Mouse (Mus musculus) urinary bladder, postnatal 36 days (tissue): Measurements from ENCODE around the gene Mgll.

Experiments
- DNase-seq, 2 experiments: peaks; one replicate each; pipeline ENCODE4 v3.0.0; 2022; ENCODE audit warnings: low spot score in 2 of 2, mixed read lengths in 1 of 2

Mgll gene

DNA sequence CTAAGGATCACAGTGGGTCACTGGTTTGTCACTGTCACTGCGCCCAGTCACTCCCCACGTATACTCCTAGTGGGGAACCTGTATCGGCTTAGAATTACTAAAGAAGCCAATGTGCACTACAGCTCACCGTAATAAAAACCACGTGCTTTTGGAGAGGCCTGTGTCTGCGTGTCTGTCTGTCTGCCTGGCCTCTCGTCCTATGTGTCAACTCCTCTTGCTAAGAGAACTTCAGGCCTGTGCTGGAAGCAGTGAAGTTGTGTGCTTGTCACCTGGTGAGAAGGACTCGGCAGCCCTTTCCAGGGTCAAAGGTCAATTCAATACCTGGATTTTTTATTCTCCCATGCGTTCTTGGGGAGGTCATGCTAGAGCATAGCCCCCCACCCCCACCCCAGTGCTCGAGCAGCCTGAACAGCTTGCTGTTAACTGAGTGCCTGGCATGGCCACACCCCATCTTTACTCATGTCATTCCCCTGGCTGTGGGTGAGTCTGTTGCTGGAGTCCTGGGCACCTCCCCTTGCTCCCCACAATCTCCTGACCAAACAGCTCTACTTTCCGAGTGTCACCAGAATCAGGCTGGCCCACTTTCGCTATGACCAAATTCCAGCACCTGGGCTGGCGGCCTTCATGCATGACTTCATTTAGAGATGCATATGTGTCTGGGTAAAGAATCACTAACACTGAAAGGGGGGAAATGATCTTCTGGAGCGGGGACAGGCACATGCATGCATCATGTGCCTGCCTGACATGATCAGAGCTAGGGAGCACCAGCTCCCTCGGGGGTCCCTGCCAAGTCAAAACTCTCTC lies 104.2 kb downstream of the Mgll start:
- DNase-seq, result no peak

DNA sequence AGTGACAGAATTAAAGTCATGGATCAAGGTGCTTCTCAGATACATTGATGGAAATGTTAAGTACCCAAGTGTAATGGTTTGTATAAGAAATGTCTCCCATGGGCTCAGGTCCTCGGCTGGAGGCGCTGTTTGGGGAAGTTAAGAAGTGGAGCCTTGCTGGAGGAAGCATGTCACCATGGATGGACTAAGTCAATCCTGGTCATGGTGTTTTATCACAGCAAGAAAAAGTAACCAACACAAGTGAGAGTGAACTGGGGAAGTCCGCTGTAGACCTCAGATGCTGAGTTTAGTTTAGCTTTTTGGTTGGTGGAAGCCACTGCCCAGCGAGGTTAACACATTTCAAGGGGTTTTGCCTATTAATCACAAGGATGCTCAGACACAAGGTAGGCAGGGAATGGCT lies 105.4 kb downstream of the Mgll start:
- no peak for DNase-seq

DNA sequence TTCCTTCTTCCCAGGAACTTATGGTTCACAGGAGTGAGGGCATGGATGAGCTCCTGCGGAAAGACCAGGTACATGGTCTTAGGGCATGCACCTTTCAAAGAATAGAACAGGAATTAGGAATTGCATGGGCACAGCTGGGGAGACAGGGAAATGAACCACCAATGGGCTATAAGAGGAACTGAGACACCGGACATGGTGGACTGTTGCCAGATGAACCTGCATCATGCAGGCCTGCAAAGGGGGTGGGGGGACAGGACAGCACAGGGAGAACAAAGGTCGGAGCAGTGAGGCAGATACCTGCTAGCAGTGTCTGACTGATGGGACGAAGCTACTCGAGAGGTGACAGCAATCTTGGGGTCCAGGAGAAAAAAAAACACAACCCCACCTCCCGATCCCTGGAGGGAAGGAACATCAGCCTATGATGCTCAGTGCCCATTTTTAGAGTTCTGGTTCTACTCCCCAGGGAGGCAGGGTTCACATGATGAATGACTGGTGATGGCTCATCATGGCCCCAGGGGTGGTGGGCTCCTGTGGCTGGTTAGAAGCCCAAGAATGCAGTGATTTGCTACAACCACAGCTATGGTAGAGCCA lies 106.0 kb downstream of the Mgll start:
- DNase-seq, result no peak

DNA sequence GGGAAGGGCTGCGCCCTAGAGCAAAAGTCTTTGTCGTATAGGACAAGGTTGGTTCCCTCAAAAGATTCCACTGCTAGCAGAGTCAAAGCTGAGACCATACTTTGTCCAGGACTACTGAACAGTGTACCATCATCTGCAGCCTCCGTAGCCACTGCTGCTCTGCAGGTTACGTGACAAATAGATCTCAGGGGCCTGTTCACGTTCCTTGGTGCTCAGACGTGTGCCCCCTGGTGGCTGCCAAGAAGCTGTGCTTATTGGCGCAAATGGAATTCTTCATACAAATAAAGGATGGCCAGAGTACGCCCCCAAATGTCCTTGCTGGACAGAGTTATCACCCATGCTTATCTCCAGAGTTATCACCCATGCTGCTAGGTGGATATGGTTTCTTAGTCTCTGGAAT lies 107.2 kb downstream of the Mgll start:
- peak; percentile 21 to 46 for DNase-seq

DNA sequence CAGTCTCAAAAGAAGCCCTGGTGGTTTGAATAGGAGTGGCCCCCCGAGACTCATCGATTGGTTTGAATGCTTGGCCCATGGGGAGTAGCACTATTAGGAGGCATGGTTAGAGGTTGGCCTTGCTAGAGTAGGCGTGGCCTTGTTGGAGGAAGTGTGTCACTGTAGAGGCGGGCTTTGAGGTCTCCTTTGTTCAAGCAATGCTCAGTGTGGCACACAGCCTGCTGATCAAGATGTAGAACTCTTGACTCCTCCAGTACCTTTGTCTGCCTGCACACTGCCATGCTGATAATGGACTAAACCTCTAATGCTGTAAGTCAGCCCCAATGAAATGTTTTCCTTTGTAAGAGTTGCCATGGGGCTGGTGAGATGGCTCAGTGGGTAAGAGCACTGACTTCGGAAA lies 108.5 kb downstream of the Mgll start:
- no peak for DNase-seq

DNA sequence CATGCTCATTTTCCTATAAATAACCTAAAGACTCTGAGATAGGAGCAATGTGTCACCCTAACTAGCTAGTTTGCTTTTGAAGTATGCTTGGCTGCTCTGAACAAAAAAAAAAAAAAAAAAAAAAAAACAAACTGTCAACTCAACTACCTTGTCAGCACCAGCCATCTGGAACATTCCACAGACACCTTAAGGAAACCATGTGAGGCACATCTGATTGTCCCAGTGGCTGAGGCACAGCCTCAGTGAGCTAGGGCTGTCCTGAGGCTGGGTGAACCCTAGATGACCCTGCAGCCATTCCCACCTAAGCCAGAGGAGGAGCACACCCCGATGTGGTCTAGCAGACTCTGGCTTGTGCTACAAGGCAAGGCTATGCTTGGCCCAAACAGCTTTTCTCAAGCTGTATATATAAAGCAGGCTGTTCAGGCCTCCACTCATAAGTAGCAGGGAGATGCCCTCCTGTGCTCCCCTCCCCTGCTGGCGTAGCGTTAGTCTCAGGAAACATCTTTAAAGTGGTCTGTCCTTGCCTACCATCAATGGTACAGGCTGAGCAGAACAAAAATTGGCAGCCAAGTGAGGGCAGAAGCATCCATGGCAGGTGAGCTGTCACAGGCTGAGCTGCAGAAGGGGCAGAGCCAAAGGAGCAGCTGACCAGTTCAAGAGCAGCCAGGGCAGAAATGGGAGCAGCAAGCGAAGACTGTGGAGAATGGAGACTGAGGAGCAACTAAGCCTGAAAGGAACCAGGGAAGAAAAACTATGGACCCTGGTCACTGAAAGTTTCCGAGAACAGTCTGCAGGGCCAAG lies 109.3 kb downstream of the Mgll start:
- no peak for DNase-seq

DNA sequence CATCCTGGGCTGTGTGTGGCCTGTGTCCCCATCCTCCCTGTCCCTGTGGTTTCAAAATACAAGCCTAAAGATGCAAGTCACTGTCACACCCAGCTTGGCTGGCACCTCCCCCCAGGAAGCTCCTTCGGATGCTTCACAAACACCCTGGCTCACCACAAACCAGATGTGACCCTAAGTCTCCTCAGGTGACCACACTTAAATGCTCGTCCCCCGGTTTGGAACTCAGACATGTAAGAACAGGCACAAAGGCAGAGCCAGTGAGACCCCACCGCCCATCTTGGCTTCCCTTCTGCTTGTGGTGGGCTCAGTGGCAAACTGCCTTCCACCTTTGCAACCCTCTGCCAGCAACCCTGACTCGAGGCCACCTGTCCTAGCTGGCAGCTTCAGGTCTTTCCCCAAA lies 110.8 kb downstream of the Mgll start:
- no peak for DNase-seq

DNA sequence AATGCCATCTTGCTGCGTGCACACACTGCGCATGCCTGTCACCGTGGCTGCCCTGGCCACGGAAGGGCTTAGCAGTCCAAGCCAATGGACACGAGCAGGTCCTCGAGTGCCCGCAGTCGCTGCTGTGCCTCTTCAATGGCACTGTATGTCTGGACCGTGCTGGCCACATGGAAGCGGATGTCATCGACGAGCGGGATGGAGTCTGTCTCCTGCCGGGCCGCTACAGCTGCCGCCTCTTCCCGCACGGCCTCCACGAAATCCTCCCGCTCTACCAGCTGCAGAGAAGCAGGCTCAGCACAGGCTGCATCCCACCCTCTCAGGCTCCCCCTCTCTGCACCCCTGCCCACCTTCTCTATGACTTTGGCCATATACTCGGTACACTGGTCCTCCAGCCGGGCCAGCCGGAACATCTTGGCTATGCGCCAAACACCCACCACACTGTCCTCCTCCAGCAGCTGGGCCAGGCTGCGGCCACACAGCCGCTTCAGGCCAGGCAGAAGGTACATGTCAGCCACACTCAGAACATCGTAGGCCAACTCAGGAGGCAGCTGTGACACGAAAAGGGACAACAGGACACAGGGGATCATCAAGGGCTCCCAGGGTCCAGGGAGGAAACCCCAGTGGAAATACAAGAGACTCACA lies 112.1 kb downstream of the Mgll start:
- no peak for DNase-seq

DNA sequence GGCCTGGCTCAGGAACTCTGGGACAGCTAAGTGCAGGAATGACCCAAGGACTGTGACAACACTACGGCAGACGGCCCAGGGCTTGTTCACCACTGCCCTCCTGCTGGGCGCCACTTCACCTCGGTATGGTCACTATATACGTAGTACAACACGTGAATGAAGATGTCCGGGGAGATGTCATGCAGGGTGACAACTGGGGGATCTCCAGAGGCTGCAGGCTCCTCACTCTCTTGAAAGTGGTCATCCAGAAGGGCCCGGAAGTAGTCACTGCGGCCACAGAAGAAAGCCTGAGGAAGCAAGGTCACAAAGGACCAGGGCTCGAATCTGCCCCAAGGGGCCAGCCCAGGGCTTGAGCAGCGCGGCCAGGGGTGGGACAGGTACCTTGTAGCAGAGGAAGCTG lies 113.8 kb downstream of the Mgll start:
- no peak for DNase-seq

DNA sequence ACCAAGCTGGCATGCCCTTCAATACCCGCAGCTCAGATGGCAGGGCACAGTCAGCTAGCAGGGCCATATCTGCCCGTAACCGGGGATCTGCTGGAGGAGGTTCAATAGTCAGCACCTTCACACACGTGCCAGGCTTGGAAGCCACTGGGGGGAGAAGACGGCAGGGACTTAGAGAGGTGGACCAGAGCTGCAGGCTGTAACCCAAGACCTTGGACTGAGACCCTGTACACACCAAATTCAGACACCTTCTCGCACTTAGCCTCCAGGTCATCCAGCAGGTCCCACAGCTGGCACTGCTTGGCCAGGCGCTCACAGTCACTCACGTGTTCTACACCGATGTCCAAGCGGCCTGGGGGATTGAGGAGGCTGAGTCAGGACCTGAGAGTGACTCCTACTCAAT lies 114.4 kb downstream of the Mgll start:
- no peak for DNase-seq

DNA sequence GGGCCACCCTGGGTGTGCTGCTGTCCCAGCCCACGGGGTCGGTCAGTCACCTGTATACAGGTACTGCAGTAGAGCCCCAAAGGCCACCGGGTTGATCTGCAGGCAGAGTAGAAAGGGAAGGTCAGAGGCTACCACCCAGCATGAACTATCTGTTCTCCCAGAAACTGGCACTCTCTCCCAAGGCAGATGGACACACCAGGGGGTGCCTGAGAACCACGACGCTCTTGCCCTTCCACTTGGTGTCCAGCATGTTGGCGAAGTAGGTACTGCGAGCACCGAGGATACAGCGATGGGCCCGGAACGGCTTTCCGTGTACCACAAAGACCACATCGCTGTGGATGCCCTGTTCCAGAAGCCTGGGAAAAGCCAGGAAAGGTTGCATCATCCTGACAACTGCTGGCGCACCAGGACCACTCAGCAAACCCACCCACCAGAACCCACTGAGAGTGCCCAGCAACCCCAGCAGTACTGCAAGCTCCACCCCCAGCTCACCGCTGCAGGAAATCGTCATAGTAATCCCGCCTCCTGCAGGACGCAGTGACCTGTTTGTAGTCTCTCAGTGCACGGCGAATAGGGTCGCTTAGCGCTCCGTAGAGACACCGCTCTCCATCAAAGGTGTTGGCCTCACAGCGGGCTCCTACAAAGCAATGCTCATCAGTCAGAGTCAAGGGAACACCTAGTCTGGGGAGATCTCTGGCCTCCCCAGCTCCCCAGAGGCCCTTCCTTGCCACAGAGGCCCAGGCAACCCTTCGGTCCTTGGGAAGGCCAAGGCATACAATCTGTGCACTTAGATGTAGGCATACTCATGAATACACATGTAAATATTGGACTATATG lies 115.1 kb downstream of the Mgll start:
- DNase-seq, result no peak

DNA sequence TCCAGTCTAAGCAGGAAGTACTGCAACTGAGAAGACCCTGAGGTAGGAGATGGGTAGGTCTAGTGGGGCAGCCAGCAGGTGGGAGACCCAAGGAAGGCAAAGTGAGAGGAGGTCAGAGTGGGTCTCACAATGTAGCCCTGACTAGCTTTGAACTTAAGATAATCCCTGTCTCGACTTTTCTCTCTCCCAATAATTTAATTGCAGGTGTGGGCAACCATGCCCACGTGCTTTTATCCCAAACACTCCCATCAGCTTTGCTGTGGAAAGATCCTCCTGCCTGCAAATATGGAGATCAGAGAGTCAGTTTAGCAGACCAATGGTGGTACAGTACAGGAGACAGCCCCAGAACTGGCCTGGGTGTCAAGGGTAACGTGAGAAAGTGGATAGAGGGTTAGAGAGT lies 116.0 kb downstream of the Mgll start:
- no peak for DNase-seq

DNA sequence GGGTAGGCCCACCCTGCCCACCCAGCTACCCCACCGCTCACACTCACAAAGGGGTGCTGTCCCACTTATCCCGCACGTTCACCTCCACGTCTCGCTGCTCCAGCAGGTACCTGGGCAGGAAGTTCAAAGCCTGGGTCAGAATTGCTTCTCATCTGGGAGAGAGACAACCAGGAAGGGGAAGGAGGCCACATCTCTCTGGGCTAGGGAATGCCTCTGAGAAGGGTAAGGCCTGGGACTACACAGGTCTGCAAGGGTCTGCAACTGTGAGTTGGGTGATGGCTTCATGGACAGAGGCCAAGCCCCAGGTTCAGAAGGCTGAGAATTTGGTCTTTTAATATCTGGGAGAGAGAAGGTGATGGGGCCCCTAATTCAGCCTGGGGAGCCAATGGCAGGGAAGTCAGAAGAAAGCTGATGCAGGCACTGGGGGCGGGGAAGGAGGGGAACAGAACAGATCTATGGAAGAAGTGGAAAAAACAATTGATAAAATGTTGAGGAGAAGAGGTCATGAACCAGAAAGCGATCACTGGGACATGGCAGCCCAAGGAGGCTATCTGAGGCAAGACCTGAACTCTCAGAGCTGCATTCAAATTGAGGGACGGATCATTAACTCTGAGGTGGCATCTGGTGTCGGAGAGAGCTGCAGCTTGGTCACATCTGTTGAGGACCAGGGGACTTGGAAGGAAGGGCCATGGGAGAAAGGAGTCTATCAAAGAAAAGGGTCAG lies 116.7 kb downstream of the Mgll start:
- DNase-seq, result no peak

DNA sequence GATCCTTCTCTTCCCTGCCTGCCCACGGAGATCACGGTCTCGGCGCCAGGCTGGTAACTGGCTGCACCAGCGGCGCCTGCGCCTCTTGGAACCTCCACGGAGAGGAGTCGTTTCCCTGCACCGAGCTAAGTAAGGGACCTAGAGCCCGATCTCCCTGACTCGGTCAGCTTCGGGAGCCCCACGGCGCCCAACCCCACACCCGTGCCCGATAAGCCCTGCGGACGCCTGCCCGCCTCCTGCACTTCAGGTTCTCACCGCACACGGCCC lies 117.2 kb downstream of the Mgll start:
- no peak for DNase-seq

DNA sequence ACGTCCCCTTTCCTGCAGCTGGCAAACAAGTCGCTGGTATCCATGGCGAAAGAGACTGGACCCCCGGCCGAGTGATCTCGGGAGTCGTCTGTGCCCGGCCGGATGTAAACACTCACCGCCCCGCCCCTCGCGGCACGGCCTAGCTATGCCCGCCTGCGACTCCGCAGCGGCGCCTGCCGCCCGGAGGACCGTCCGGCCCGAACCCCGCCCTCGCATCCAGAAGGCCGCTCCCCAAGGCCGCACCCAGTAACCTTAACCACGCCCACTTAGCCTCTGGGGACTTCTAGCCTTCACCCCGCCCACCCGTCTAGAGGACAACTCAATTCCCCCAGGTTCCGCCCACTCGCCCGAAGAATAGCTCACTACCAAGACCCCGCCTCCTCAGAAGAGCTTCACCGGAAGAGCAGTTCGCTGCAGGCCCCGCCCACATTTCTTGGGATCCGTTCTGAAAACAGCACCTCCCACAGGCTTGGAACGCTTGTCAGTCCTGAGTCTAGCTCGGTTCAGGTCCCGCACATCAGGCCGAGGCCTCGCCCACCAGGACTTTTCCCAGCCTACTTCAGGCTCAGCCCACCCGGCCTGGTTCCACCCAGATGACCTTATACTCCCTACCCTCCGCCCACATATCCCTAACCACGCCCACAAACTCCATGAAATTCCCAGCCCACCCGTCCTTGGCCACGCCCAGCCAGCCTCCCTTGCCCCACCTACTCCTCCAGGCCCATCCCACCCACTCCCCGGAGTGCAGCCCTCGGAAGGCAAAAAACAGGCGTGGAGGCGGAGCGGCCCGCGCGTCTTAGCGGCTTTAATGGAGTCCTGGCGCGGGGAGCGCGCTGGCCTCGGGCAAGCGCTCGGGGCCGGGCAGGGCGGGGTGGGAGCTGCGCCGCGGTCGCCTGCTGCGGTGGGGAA lies 117.8 kb downstream of the Mgll start, which contains the start of gene Abtb1:
Abtb1 (minus strand) TSS at position 204 of the 909 bp plus-strand sequence.
- DNase-seq, result peak; percentile 100

DNA sequence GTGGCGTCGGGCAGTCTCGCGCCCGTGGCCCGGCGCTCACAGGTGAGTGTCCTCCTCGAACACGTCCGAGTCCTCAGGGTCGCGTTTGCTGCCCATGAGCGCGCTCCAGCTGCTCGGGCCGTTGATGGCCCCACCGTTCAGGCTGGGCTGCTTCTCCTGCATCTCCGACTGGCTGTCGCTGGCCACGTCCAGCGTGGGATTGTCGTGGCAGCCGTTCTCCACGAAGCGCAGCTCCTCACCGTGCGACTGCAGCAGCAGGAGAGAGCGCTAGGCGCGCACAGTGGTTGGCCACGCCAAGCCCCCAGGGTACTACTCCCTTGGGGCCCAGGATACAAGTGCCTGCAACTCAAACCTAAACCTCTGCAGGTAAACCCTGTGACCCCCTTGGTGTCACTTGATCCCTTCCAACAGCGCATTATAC lies 118.5 kb downstream of the Mgll start:
- no peak for DNase-seq

DNA sequence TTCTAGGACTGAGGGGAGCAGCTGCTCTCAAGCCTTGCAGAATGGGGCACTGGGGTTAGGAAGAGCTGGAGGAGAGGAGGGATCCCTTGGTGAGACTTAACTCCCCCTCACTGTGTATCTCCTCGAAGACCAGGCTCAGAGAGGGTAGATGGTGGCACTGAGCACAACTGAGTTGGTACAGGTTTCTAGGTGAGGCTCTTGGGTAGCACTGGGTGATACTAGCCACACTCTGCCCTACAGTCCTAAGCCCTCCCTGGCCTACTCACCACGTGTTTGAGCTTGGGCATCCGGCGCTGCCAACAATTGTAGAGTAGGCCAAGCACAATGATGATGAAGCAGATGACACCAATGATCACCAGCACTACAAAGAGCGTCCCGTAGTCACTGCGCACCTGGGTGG lies 119.0 kb downstream of the Mgll start:
- no peak for DNase-seq

DNA sequence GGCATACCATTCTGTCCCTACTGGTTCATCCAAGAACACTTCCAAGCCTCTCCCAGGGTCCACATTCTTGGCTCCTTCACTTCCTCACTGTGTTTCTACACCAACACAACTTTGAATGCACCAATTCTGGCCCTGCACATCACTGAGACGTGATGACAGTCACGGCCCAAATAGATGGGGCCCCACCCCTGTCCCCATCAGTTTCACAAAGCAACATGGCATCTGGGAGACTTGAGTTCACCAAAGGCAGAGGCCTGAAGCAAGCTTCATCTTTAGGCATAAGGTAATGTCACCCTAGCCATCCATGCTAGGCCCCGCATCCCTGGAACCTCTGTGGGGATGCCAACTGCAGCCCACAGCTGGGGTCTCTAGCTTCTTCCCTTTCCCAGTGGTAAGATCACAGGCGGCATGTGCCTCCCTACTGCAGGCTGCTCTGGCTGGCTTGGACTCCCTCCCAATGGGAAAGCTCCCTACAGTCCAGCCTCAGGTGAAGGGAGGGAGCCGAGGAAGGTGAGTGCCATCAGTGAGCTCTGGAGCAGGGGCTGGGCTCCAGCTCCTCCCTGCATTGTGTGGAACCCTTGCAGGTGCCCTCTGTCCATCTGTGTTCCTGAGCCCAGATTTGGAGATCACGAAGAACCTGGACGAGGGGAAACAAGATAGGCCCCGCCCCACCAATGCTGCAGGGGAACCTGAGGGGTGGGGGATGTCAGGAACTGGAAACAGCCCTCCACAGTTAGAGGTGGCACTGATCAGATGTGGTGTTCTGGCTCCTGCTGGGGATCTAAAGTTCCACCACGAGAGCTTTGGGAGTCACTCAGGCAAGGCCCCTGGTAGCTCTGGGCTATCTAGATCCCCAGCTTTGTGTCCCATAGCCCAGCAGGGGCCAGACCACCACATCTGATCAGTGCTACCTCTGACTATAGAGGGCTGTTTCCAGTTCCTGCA lies 119.8 kb downstream of the Mgll start:
- no peak for DNase-seq
